Mouse (Mus musculus) spleen, adult 2 months (tissue): ENCODE measurements at regions not wholly inside any gene's neighbourhood (a gene's known extent, or its start where the extent isn't known, plus 50 kb on each side); places are given as distances from the start of the nearest gene placed in this dataset.

Experiments
- CTCF ChIP-seq: fragments of 200-500 bp; IDR thresholded peaks from 2 replicates; pipeline ENCODE4 v1.5.1; 2011; ENCODE audit warnings: mild to moderate bottlenecking, inconsistent platforms; ENCODE audit not compliant: insufficient read depth, insufficient read length, insufficient replicate concordance; ENCODE audit errors: extremely low read depth
- POLR2A ChIP-seq: fragments of 200-500 bp; IDR thresholded peaks from 2 replicates; pipeline ENCODE4 v1.6.1; 2011; ENCODE audit warnings: low read depth, low read length, inconsistent platforms

- TF ChIP-seq CTCF, result no peak
- no peak for TF ChIP-seq POLR2A
Observed at GRCm38 (mm10) chr17:48610806-48611205, 156.1 kb downstream of the Unc5cl start.
